Mouse (Mus musculus) forebrain, embryonic 15.5 days (tissue): ENCODE data around the gene Pum2. TPM values are rescaled to one million over a fixed set of nuclear protein-coding genes. Genes with fewer than 3 reads are reported as not detected.

Source experiments
- ATAC-seq: fragments of 200-750 bp; cut with Nextera tagmentation; replicated peaks from 2 replicates; pipeline ENCODE4 v1.8.0; 2017; ENCODE audit warnings: mild to moderate bottlenecking, moderate TSS enrichment, moderate library complexity
- H3K27ac ChIP-seq: fragments of 300-500 bp; sonication (generic); replicated peaks from 2 replicates; pipeline ENCODE4 v1.5.1; 2015; ENCODE audit warnings: mild to moderate bottlenecking, inconsistent platforms
- H3K27me3 ChIP-seq: fragments of 300-500 bp; sonication (generic); 2 replicates; pipeline ENCODE4 v1.6.1; 2015; ENCODE audit warnings: inconsistent platforms
- H3K36me3 ChIP-seq: fragments of 300-500 bp; sonication (generic); 2 replicates; pipeline ENCODE4 v1.6.1; 2015; ENCODE audit warnings: mild to moderate bottlenecking, inconsistent platforms
- H3K4me1 ChIP-seq: fragments of 300-500 bp; sonication (generic); 2 replicates; pipeline ENCODE4 v1.6.1; 2015; ENCODE audit warnings: inconsistent platforms
- H3K4me2 ChIP-seq: fragments of 300-500 bp; sonication (generic); replicated peaks from 2 replicates; pipeline ENCODE4 v1.6.1; 2015; ENCODE audit warnings: mild to moderate bottlenecking, inconsistent platforms
- H3K4me3 ChIP-seq: fragments of 300-500 bp; sonication (generic); 2 replicates; pipeline ENCODE4 v1.5.1; 2015; ENCODE audit warnings: mild to moderate bottlenecking, inconsistent platforms
- H3K9ac ChIP-seq: fragments of 300-500 bp; sonication (generic); replicated peaks from 2 replicates; pipeline ENCODE4 v1.6.1; 2015; ENCODE audit warnings: mild to moderate bottlenecking, inconsistent platforms
- H3K9me3 ChIP-seq: fragments of 300-500 bp; sonication (generic); 2 replicates; pipeline ENCODE4 v1.6.1; 2016; ENCODE audit warnings: inconsistent platforms
- WGBS: fragments of 180-500 bp; shearing (Covaris S2); methylation state at CpG from one replicate; pipeline ENCODE4 v1.1.7; 2015; ENCODE audit warnings: mixed read lengths; 5-methylcytosine and 5-hydroxymethylcytosine counted together
- polyA plus RNA-seq: library from polyadenylated mRNA; unstranded; fragments of >200 nt; fragmentation: Nextera tagmentation; extraction: Ambion mirVana; gene quantifications from 2 replicates; pipeline ENCODE4 v1.2.1, GENCODE M21; 2015

The Pum2 gene
- polyA plus RNA-seq, 1 experiment from 2014 or later: 66.5 TPM

GRCm38 (mm10) chr12:8712665-8713064, 38.7 kb downstream of the Pum2 start:
- H3K4me3 ChIP-seq: no peak overlapping the region
- H3K4me2 ChIP-seq: no peak overlapping the region
- H3K27ac ChIP-seq: no peak overlapping the region
- no peaks in the 10 kb centered on the region for H3K9me3 ChIP-seq
- H3K36me3 ChIP-seq: peaks cover 24% of the 10 kb centered on the region; the same call in 1 of the 2 replicates
- H3K27me3 ChIP-seq: no peaks in the 10 kb centered on the region
- no peak for ATAC-seq
- no peak overlapping the region for H3K9ac ChIP-seq
- WGBS: 68% methylated on average over 2 of the region's 2 CpGs
- H3K4me1 ChIP-seq: no peaks in the 10 kb centered on the region

- ATAC-seq: no peak
- Histone ChIP-seq H3K27ac (no peak overlapping the region), H3K27me3 (no peaks in the 10 kb centered on the region), H3K36me3 (peaks cover 20% of the 10 kb centered on the region; the same call in 1 of the 2 replicates), H3K4me2 (no peak overlapping the region), H3K9me3 (no peaks in the 10 kb centered on the region), H3K4me3 (no peak overlapping the region), H3K9ac (no peak overlapping the region), H3K4me1 (no peaks in the 10 kb centered on the region)
- WGBS: 93% methylated on average over 1 of the region's 1 CpGs
Observed at GRCm38 (mm10) chr12:8716093-8716492, 42.2 kb downstream of the Pum2 start.

GRCm38 (mm10) chr12:8726890-8727289, 53.0 kb downstream of the Pum2 start:
- Histone ChIP-seq H3K4me3 (no peak overlapping the region), H3K4me2 (no peak overlapping the region), H3K9ac (no peak overlapping the region), H3K36me3 (peaks cover 52% of the 10 kb centered on the region), H3K4me1 (no peaks in the 10 kb centered on the region), H3K27ac (no peak overlapping the region), H3K9me3 (no peaks in the 10 kb centered on the region), H3K27me3 (no peaks in the 10 kb centered on the region)
- WGBS: 62% methylated on average over 1 of the region's 1 CpGs
- no peak for ATAC-seq

- no peak for ATAC-seq
Observed at GRCm38 (mm10) chr12:8728739-8729138, 54.8 kb downstream of the Pum2 start.

GRCm38 (mm10) chr12:8753654-8754053, 79.7 kb downstream of the Pum2 start:
- 97% methylated on average over 2 of the region's 2 CpGs for WGBS
- Histone ChIP-seq H3K4me2 (no peak overlapping the region), H3K36me3 (peaks cover 40% of the 10 kb centered on the region), H3K9ac (no peak overlapping the region), H3K27me3 (no peaks in the 10 kb centered on the region), H3K27ac (no peak overlapping the region), H3K4me3 (no peak overlapping the region), H3K9me3 (no peaks in the 10 kb centered on the region), H3K4me1 (no peaks in the 10 kb centered on the region)
- no peak for ATAC-seq

More at GRCm38 (mm10) chr12:8728739-8729138, 54.8 kb downstream of the Pum2 start:
- no peaks in the 10 kb centered on the region for H3K27me3 ChIP-seq
- H3K4me2 ChIP-seq: no peak overlapping the region
- H3K4me1 ChIP-seq: no peaks in the 10 kb centered on the region
- no peak overlapping the region for H3K27ac ChIP-seq
- 82% methylated on average over 2 of the region's 2 CpGs for WGBS
- peaks cover 46% of the 10 kb centered on the region for H3K36me3 ChIP-seq
- H3K9me3 ChIP-seq: no peaks in the 10 kb centered on the region
- no peak overlapping the region for H3K9ac ChIP-seq
- H3K4me3 ChIP-seq: no peak overlapping the region

GRCm38 (mm10) chr12:8754116-8754515, 80.2 kb downstream of the Pum2 start:
- no peaks in the 10 kb centered on the region for H3K27me3 ChIP-seq
- no peak for ATAC-seq
- H3K36me3 ChIP-seq: peaks cover 35% of the 10 kb centered on the region
- H3K9ac ChIP-seq: no peak overlapping the region
- H3K27ac ChIP-seq: no peak overlapping the region
- WGBS: 84% methylated on average over 4 of the region's 4 CpGs
- H3K4me3 ChIP-seq: no peak overlapping the region
- no peak overlapping the region for H3K4me2 ChIP-seq
- no peaks in the 10 kb centered on the region for H3K9me3 ChIP-seq
- H3K4me1 ChIP-seq: no peaks in the 10 kb centered on the region

GRCm38 (mm10) chr12:8758029-8758428, 84.1 kb downstream of the Pum2 start:
- Histone ChIP-seq H3K36me3 (peaks cover 14% of the 10 kb centered on the region; the same call in 1 of the 2 replicates), H3K4me3 (no peak overlapping the region), H3K4me1 (no peaks in the 10 kb centered on the region), H3K9me3 (no peaks in the 10 kb centered on the region), H3K27me3 (no peaks in the 10 kb centered on the region), H3K9ac (no peak overlapping the region), H3K27ac (no peak overlapping the region), H3K4me2 (no peak overlapping the region)
- ATAC-seq: no peak
- 99% methylated on average over 3 of the region's 3 CpGs for WGBS

GRCm38 (mm10) chr12:8759115-8759514, 85.2 kb downstream of the Pum2 start:
- no peak overlapping the region for H3K4me2 ChIP-seq
- WGBS: 85% methylated on average over 4 of the region's 4 CpGs
- ATAC-seq: no peak

GRCm38 (mm10) chr12:8759779-8760178, 85.8 kb downstream of the Pum2 start:
- no peak overlapping the region for H3K9ac ChIP-seq
- no peaks in the 10 kb centered on the region for H3K27me3 ChIP-seq
- WGBS: 84% methylated on average over 6 of the region's 6 CpGs
- no peak overlapping the region for H3K27ac ChIP-seq
- H3K9me3 ChIP-seq: no peaks in the 10 kb centered on the region
- peaks cover 14% of the 10 kb centered on the region; the same call in 1 of the 2 replicates for H3K36me3 ChIP-seq
- ATAC-seq: no peak
- no peaks in the 10 kb centered on the region for H3K4me1 ChIP-seq
- H3K4me3 ChIP-seq: no peak overlapping the region
- H3K4me2 ChIP-seq: no peak overlapping the region

More at GRCm38 (mm10) chr12:8759115-8759514, 85.2 kb downstream of the Pum2 start:
- Histone ChIP-seq H3K9me3 (no peaks in the 10 kb centered on the region), H3K4me3 (no peak overlapping the region), H3K36me3 (peaks cover 14% of the 10 kb centered on the region; the same call in 1 of the 2 replicates), H3K4me1 (no peaks in the 10 kb centered on the region), H3K9ac (no peak overlapping the region), H3K27ac (no peak overlapping the region), H3K27me3 (no peaks in the 10 kb centered on the region)

- ATAC-seq: no peak
- peaks cover 10% of the 10 kb centered on the region; the same call in 1 of the 2 replicates for H3K36me3 ChIP-seq
- H3K4me3 ChIP-seq: no peak overlapping the region
- no peaks in the 10 kb centered on the region for H3K27me3 ChIP-seq
- no peaks in the 10 kb centered on the region for H3K9me3 ChIP-seq
- no peaks in the 10 kb centered on the region for H3K4me1 ChIP-seq
- 84% methylated on average over 6 of the region's 6 CpGs for WGBS
- H3K27ac ChIP-seq: no peak overlapping the region
- H3K9ac ChIP-seq: no peak overlapping the region
- H3K4me2 ChIP-seq: no peak overlapping the region
Observed at GRCm38 (mm10) chr12:8760561-8760960, 86.6 kb downstream of the Pum2 start.

- Histone ChIP-seq H3K4me2 (no peak overlapping the region), H3K4me1 (no peaks in the 10 kb centered on the region), H3K9ac (no peak overlapping the region), H3K36me3 (peaks cover 10% of the 10 kb centered on the region; the same call in 1 of the 2 replicates), H3K27me3 (no peaks in the 10 kb centered on the region), H3K27ac (no peak overlapping the region), H3K4me3 (no peak overlapping the region), H3K9me3 (no peaks in the 10 kb centered on the region)
- no peak for ATAC-seq
- WGBS: 83% methylated on average over 7 of the region's 7 CpGs
Observed at GRCm38 (mm10) chr12:8761058-8761457, 87.1 kb downstream of the Pum2 start.

GRCm38 (mm10) chr12:8762667-8763066, 88.7 kb downstream of the Pum2 start:
- WGBS: 91% methylated on average over 2 of the region's 2 CpGs
- H3K4me1 ChIP-seq: no peaks in the 10 kb centered on the region
- H3K9ac ChIP-seq: no peak overlapping the region
- no peak overlapping the region for H3K27ac ChIP-seq
- ATAC-seq: no peak
- 0 out of 2 replicates have a peak, but pooled peaks cover 5% of the 10 kb centered on the region for H3K36me3 ChIP-seq
- H3K4me2 ChIP-seq: no peak overlapping the region
- H3K4me3 ChIP-seq: no peak overlapping the region
- H3K9me3 ChIP-seq: no peaks in the 10 kb centered on the region
- H3K27me3 ChIP-seq: no peaks in the 10 kb centered on the region

- no peak overlapping the region for H3K4me3 ChIP-seq
- H3K36me3 ChIP-seq: no peaks in the 10 kb centered on the region
- H3K27ac ChIP-seq: no peak overlapping the region
- H3K27me3 ChIP-seq: no peaks in the 10 kb centered on the region
- H3K4me1 ChIP-seq: no peaks in the 10 kb centered on the region
- 82% methylated on average over 15 of the region's 15 CpGs for WGBS
- no peak overlapping the region for H3K4me2 ChIP-seq
- H3K9me3 ChIP-seq: no peaks in the 10 kb centered on the region
- no peak for ATAC-seq
- no peak overlapping the region for H3K9ac ChIP-seq
Observed at GRCm38 (mm10) chr12:8764221-8764930, 90.4 kb downstream of the Pum2 start.
